Mouse (Mus musculus): ENCODE data around the gene Spg11. TPM values are rescaled to one million over a fixed set of nuclear protein-coding genes. Genes with fewer than 3 reads are reported as not detected.
A peak's percentile ranks its signal among the peaks of the same experiment; 100 is the strongest.

Spg11 gene
- polyA plus RNA-seq, 1 experiment from 2014 or later: 7.6 TPM

GRCm38 (mm10) chr2:122141332-122141967, 23.3 kb upstream of the Spg11 start:
- no peaks in the 10 kb centered on the region for H3K36me3 ChIP-seq
- 72% methylated on average over 5 of the region's 5 CpGs for WGBS
- H3K9ac ChIP-seq: no peak overlapping the region
- no peak overlapping the region for H3K4me2 ChIP-seq (replicated peaks)
- H3K4me3 ChIP-seq (replicated peaks): no peak overlapping the region
- no peaks in the 10 kb centered on the region for H3K9me3 ChIP-seq (replicated peaks)
- H3K27ac ChIP-seq (replicated peaks): no peak overlapping the region
- H3K4me1 ChIP-seq: no peaks in the 10 kb centered on the region
- no peaks in the 10 kb centered on the region for H3K27me3 ChIP-seq
- ATAC-seq (ENCODE audit: insufficient number of reproducible peaks, low FRiP score, low TSS enrichment, low read depth): no peak

- no peak overlapping the region for H3K4me3 ChIP-seq (replicated peaks)
- H3K9me3 ChIP-seq (replicated peaks): no peaks in the 10 kb centered on the region
- no peaks in the 10 kb centered on the region for H3K27me3 ChIP-seq
- H3K9ac ChIP-seq: no peak overlapping the region
- ATAC-seq (ENCODE audit: insufficient number of reproducible peaks, low FRiP score, low TSS enrichment, low read depth): no peak
- no peak overlapping the region for H3K27ac ChIP-seq (replicated peaks)
- WGBS: 56% methylated on average over 2 of the region's 2 CpGs
- no peaks in the 10 kb centered on the region for H3K36me3 ChIP-seq
- no peak overlapping the region for H3K4me2 ChIP-seq (replicated peaks)
- no peaks in the 10 kb centered on the region for H3K4me1 ChIP-seq
These were observed 22.6 kb upstream of the Spg11 start for GRCm38 (mm10) chr2:122140815-122141214.

- ATAC-seq (ENCODE audit: insufficient number of reproducible peaks, low FRiP score, low TSS enrichment, low read depth): no peak
- no peak overlapping the region for H3K4me2 ChIP-seq (replicated peaks)
- H3K4me1 ChIP-seq: no peaks in the 10 kb centered on the region
- H3K4me3 ChIP-seq (replicated peaks): no peak overlapping the region
- H3K27me3 ChIP-seq: no peaks in the 10 kb centered on the region
- H3K9me3 ChIP-seq (replicated peaks): no peaks in the 10 kb centered on the region
- H3K36me3 ChIP-seq: no peaks in the 10 kb centered on the region
- no peak overlapping the region for H3K9ac ChIP-seq
- H3K27ac ChIP-seq (replicated peaks): no peak overlapping the region
- 49% methylated on average over 5 of the region's 5 CpGs for WGBS
These were observed 19.8 kb upstream of the Spg11 start for GRCm38 (mm10) chr2:122137839-122138465.

GRCm38 (mm10) chr2:122132618-122133017, 14.4 kb upstream of the Spg11 start:
- H3K4me3 ChIP-seq (replicated peaks): no peak overlapping the region
- no peaks in the 10 kb centered on the region for H3K4me1 ChIP-seq
- no peak overlapping the region for H3K27ac ChIP-seq (replicated peaks)
- no peak overlapping the region for H3K4me2 ChIP-seq (replicated peaks)
- H3K9me3 ChIP-seq (replicated peaks): no peaks in the 10 kb centered on the region
- 82% methylated on average over 2 of the region's 2 CpGs for WGBS
- H3K36me3 ChIP-seq: no peaks in the 10 kb centered on the region
- ATAC-seq (ENCODE audit: insufficient number of reproducible peaks, low FRiP score, low TSS enrichment, low read depth): no peak
- H3K27me3 ChIP-seq: no peaks in the 10 kb centered on the region
- H3K9ac ChIP-seq: no peak overlapping the region

GRCm38 (mm10) chr2:122132078-122132477, 13.9 kb upstream of the Spg11 start:
- Histone ChIP-seq H3K36me3 (no peaks in the 10 kb centered on the region), H3K4me1 (no peaks in the 10 kb centered on the region), H3K9me3 (replicated peaks) (no peaks in the 10 kb centered on the region), H3K4me3 (replicated peaks) (no peak overlapping the region), H3K27me3 (no peaks in the 10 kb centered on the region), H3K4me2 (replicated peaks) (no peak overlapping the region), H3K9ac (no peak overlapping the region), H3K27ac (replicated peaks) (no peak overlapping the region)
- ATAC-seq (ENCODE audit: insufficient number of reproducible peaks, low FRiP score, low TSS enrichment, low read depth): no peak
- WGBS: 85% methylated on average over 2 of the region's 2 CpGs

GRCm38 (mm10) chr2:122127635-122128034, 9.4 kb upstream of the Spg11 start:
- Histone ChIP-seq H3K36me3 (no peaks in the 10 kb centered on the region), H3K4me2 (replicated peaks) (no peak overlapping the region), H3K27ac (replicated peaks) (no peak overlapping the region), H3K27me3 (0 out of 2 replicates have a peak, but pooled peaks cover 4% of the 10 kb centered on the region), H3K4me3 (replicated peaks) (no peak overlapping the region), H3K9me3 (replicated peaks) (no peaks in the 10 kb centered on the region), H3K4me1 (no peaks in the 10 kb centered on the region), H3K9ac (no peak overlapping the region)
- WGBS: 91% methylated on average over 4 of the region's 4 CpGs
- no peak for ATAC-seq (ENCODE audit: insufficient number of reproducible peaks, low FRiP score, low TSS enrichment, low read depth)

- H3K4me3 ChIP-seq (replicated peaks): no peak overlapping the region
- H3K4me2 ChIP-seq (replicated peaks): no peak overlapping the region
- H3K27me3 ChIP-seq: 0 out of 2 replicates have a peak, but pooled peaks cover 4% of the 10 kb centered on the region
- no peak overlapping the region for H3K9ac ChIP-seq
- no peaks in the 10 kb centered on the region for H3K36me3 ChIP-seq
- H3K9me3 ChIP-seq (replicated peaks): no peaks in the 10 kb centered on the region
- no peak for ATAC-seq (ENCODE audit: insufficient number of reproducible peaks, low FRiP score, low TSS enrichment, low read depth)
- no peak overlapping the region for H3K27ac ChIP-seq (replicated peaks)
- H3K4me1 ChIP-seq: no peaks in the 10 kb centered on the region
- 32% methylated on average over 5 of the region's 5 CpGs for WGBS
These were observed 8.7 kb upstream of the Spg11 start for GRCm38 (mm10) chr2:122126765-122127347.

GRCm38 (mm10) chr2:122125680-122126572, 7.7 kb upstream of the Spg11 start:
- no peak overlapping the region for H3K4me2 ChIP-seq (replicated peaks)
- H3K4me1 ChIP-seq: no peaks in the 10 kb centered on the region
- H3K9ac ChIP-seq: no peak overlapping the region
- 53% methylated on average over 12 of the region's 12 CpGs for WGBS
- H3K9me3 ChIP-seq (replicated peaks): no peaks in the 10 kb centered on the region
- H3K27me3 ChIP-seq: 0 out of 2 replicates have a peak, but pooled peaks cover 4% of the 10 kb centered on the region
- no peak overlapping the region for H3K27ac ChIP-seq (replicated peaks)
- H3K36me3 ChIP-seq: no peaks in the 10 kb centered on the region
- no peak overlapping the region for H3K4me3 ChIP-seq (replicated peaks)
- no peak for ATAC-seq (ENCODE audit: insufficient number of reproducible peaks, low FRiP score, low TSS enrichment, low read depth)

GRCm38 (mm10) chr2:122116888-122117287, 1.3 kb downstream of the Spg11 start:
- 90% methylated on average over 2 of the region's 2 CpGs for WGBS
- peaks cover 10% of the 10 kb centered on the region for H3K4me1 ChIP-seq
- no peak overlapping the region for H3K9ac ChIP-seq
- peak overlapping the region; percentile 78; the same call in 1 of the 2 replicates for H3K4me3 ChIP-seq (replicated peaks)
- peak overlapping the region; percentile 55; the same call in 1 of the 2 replicates for H3K4me2 ChIP-seq (replicated peaks)
- ATAC-seq (ENCODE audit: insufficient number of reproducible peaks, low FRiP score, low TSS enrichment, low read depth): no peak
- H3K27ac ChIP-seq (replicated peaks): no peak overlapping the region
- H3K36me3 ChIP-seq: peaks cover 13% of the 10 kb centered on the region
- H3K27me3 ChIP-seq: no peaks in the 10 kb centered on the region
- no peaks in the 10 kb centered on the region for H3K9me3 ChIP-seq (replicated peaks)

- Histone ChIP-seq H3K4me2 (replicated peaks) (no peak overlapping the region), H3K27ac (replicated peaks) (no peak overlapping the region), H3K9me3 (replicated peaks) (no peaks in the 10 kb centered on the region), H3K27me3 (no peaks in the 10 kb centered on the region), H3K4me3 (replicated peaks) (no peak overlapping the region), H3K36me3 (peaks cover 44% of the 10 kb centered on the region), H3K9ac (no peak overlapping the region), H3K4me1 (no peaks in the 10 kb centered on the region)
- no peak for ATAC-seq (ENCODE audit: insufficient number of reproducible peaks, low FRiP score, low TSS enrichment, low read depth)
- WGBS: 72% methylated on average over 4 of the region's 4 CpGs
These were observed 8.5 kb downstream of the Spg11 start for GRCm38 (mm10) chr2:122109714-122110113.

- Histone ChIP-seq H3K9ac (no peak overlapping the region), H3K4me1 (no peaks in the 10 kb centered on the region), H3K9me3 (replicated peaks) (no peaks in the 10 kb centered on the region), H3K27me3 (no peaks in the 10 kb centered on the region), H3K36me3 (peaks cover 44% of the 10 kb centered on the region), H3K27ac (replicated peaks) (no peak overlapping the region), H3K4me2 (replicated peaks) (no peak overlapping the region), H3K4me3 (replicated peaks) (no peak overlapping the region)
- WGBS: 80% methylated on average over 14 of the region's 14 CpGs
- no peak for ATAC-seq (ENCODE audit: insufficient number of reproducible peaks, low FRiP score, low TSS enrichment, low read depth)
These were observed 10.1 kb downstream of the Spg11 start for GRCm38 (mm10) chr2:122108101-122108500.

Data from embryonic facial prominence, embryonic 15.5 days (tissue).